ENCODE assay signal across 9 mouse cellular contexts in genomic region chr1:143640650-143641407, GRCm38 (mm10). TPM values are rescaled to one million over a fixed set of nuclear protein-coding genes. Genes with fewer than 3 reads are reported as not detected.
DNase-seq lines count a peak whose midpoint lies in the region; ATAC-seq lines count a peak whose summit lies in the region.
"Had no signal": no experiment of that assay in that cellular context is flagged by ENCODE, and none has a peak within 500 bp of the region (broad histone marks: within the 10 kb centered on the region; RNA-seq: fewer than 3 reads in every experiment).

B3galt2 (plus strand) TSS chr1:143640664.

- H3K4me3 ChIP-seq in midbrain, embryonic 11.5 days (ENCODE audit: low read depth, low read length): peak within 1 kb of the TSS; percentile 18
- H3K4me3 ChIP-seq in stomach, embryonic 15.5 days (replicated peaks): peak within 1 kb of the TSS; percentile 23

- H3K9ac ChIP-seq in midbrain, embryonic 11.5 days (ENCODE audit: low read length): peak within 1 kb of the TSS; percentile 46
- no peak within 1 kb of the TSS for H3K9ac ChIP-seq in stomach, embryonic 15.5 days

- 58% methylated on average over 15 of the region's 15 CpGs for WGBS in midbrain, embryonic 11.5 days
- 38% methylated on average over 15 of the region's 15 CpGs for WGBS in stomach, embryonic 15.5 days

- H3K27me3 ChIP-seq in midbrain, embryonic 11.5 days (ENCODE audit: control insufficient read depth, insufficient read depth, low read length): no peaks in the 10 kb centered on the region
- no peaks in the 10 kb centered on the region for H3K27me3 ChIP-seq in stomach, embryonic 15.5 days (replicated peaks)

- H3K27ac ChIP-seq in midbrain, embryonic 11.5 days (ENCODE audit: low read depth, low read length): peak within 1 kb of the TSS; percentile 77
- peak within 1 kb of the TSS; percentile 40; the same call in 1 of the 2 replicates for H3K27ac ChIP-seq in stomach, embryonic 15.5 days

- H3K4me1 ChIP-seq in midbrain, embryonic 11.5 days (ENCODE audit: control insufficient read depth, insufficient read depth, low read length): peaks cover 3% of the 10 kb centered on the region; the same call in 1 of the 2 replicates
- H3K4me1 ChIP-seq in stomach, embryonic 15.5 days: no peaks in the 10 kb centered on the region

- H3K9me3 ChIP-seq in midbrain, embryonic 11.5 days (ENCODE audit: control insufficient read depth, low read length): no peaks in the 10 kb centered on the region
- H3K9me3 ChIP-seq in stomach, embryonic 15.5 days: no peaks in the 10 kb centered on the region
- H3K9me3 ChIP-seq: G1E had no signal

- DNase-seq in heart, adult 8-10 months (ENCODE audit: low spot score): peak; percentile 31
- DNase-seq in heart, postnatal 25 days (ENCODE audit: low spot score): no peak
- DNase-seq in brain, embryonic 18.5 days (ENCODE audit: low read depth, low spot score): peak; percentile 73
- peak; percentile 42 to 53 for DNase-seq in frontal cortex, postnatal 10 days (ENCODE audit: low spot score in 2 of 2)
- peak; percentile 77 to 86 for DNase-seq in layer of hippocampus, adult 18-20 months (ENCODE audit: low spot score in 2 of 2)
- DNase-seq in midbrain, embryonic 11.5 days (ENCODE audit: low spot score, missing footprints): peak; percentile 89
- DNase-seq in yolk sac, embryonic 10.5 days (ENCODE audit: low spot score): no peak

- no peaks in the 10 kb centered on the region for H3K36me3 ChIP-seq in midbrain, embryonic 11.5 days (ENCODE audit: control insufficient read depth, insufficient read depth, low read length)
- H3K36me3 ChIP-seq in stomach, embryonic 15.5 days: no peaks in the 10 kb centered on the region

- ATAC-seq in midbrain, embryonic 11.5 days (ENCODE audit: low FRiP score): peak; percentile 80
- no peak for ATAC-seq in stomach, embryonic 15.5 days (ENCODE audit: insufficient read depth, low FRiP score, low read depth)

- intact Hi-C loops in heart, postnatal 25 days (cut with DNase I): loop anchor here (10.0 kb wide), 1 partner anchor 336 kb away; no protein-coding TSS in a partner anchor

- peak within 1 kb of the TSS; percentile 22 for H3K4me2 ChIP-seq in midbrain, embryonic 11.5 days
- peak within 1 kb of the TSS; percentile 45 for H3K4me2 ChIP-seq in stomach, embryonic 15.5 days

RNA-seq across cellular contexts. Expression of gene B3galt2, which starts in this region (rescaled TPM):
- total RNA-seq in heart, adult 8-10 months (2022): 1 to 10 TPM; 2.3 to 5.8 (median 3.8) TPM
- total RNA-seq in heart, postnatal 25 days (2021): 1 to 10 TPM; 1.4 to 2.5 TPM
- total RNA-seq in layer of hippocampus, adult 18-20 months (2021): 10 to 100 TPM; 18.4 to 21.1 TPM
- 1.2 and 1.6 TPM in 2 replicates for polyA plus RNA-seq in midbrain, embryonic 11.5 days (2014; fragmentation: Nextera tagmentation; extraction: Ambion mirVana)
- polyA plus RNA-seq in stomach, embryonic 15.5 days (2015; fragmentation: Nextera tagmentation; extraction: Ambion mirVana): 0.28 and 0.37 TPM in 2 replicates
- polyA plus RNA-seq: G1E had no signal

Comparison
In these comparisons a context has a peak if more than half of its experiments do, and no peak if none do; other contexts are left out.
1. DNase-seq: peak in heart, adult 8-10 months (single experiment), brain, embryonic 18.5 days (single experiment), frontal cortex, postnatal 10 days (2 of 2), layer of hippocampus, adult 18-20 months (2 of 2) and midbrain, embryonic 11.5 days (single experiment); none in heart, postnatal 25 days (single experiment) and yolk sac, embryonic 10.5 days (single experiment).